Mouse (Mus musculus): ENCODE measurements around the gene Plekha7. TPM values are rescaled to one million over a fixed set of nuclear protein-coding genes. Genes with fewer than 3 reads are reported as not detected.

Plekha7 gene
- polyA plus RNA-seq, 1 experiment from 2014 or later: 8.8 TPM

- Histone ChIP-seq H3K9me3 (ENCODE audit: control insufficient read depth, low read length) (no peaks in the 10 kb centered on the region), H3K27me3 (ENCODE audit: control insufficient read depth, insufficient read depth, low read length) (no peaks in the 10 kb centered on the region), H3K36me3 (ENCODE audit: control insufficient read depth, insufficient read depth, low read length) (no peaks in the 10 kb centered on the region), H3K4me3 (ENCODE audit: low read depth, low read length) (no peak overlapping the region), H3K9ac (ENCODE audit: low read depth, low read length) (no peak overlapping the region), H3K4me2 (replicated peaks; ENCODE audit: low read depth, low read length) (no peak overlapping the region), H3K4me1 (replicated peaks; ENCODE audit: control insufficient read depth, insufficient read depth, low read length) (no peaks in the 10 kb centered on the region), H3K27ac (ENCODE audit: low read depth, low read length) (no peak overlapping the region)
- ATAC-seq (ENCODE audit: low FRiP score): no peak
- DNase-seq (ENCODE audit: low spot score): no peak
- WGBS: 91% methylated on average over 12 of the region's 12 CpGs
Observed at GRCm38 (mm10) chr7:116164232-116164631, 143.9 kb downstream of the Plekha7 start.

DNA sequence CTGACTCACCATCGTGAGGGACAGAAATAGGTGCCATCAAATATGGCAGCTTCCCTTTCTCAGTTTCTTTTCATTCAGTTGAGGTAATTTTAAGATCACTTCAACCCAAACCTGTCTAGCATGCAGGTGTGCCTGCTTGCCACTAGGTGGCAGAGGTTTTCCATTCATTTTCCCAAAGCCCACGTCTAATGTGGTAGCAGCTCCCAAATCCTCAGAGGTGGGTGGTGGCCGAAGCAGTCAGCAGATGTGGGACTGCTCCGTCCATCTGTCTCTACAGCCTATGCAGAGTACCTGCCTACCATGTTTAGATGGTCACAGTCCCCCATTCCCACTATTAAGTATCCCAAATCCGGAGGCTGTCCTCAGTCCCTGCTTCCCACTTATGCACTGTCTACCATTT lies 146.6 kb downstream of the Plekha7 start:
- H3K4me2 ChIP-seq (replicated peaks; ENCODE audit: low read depth, low read length): no peak overlapping the region
- DNase-seq (ENCODE audit: low spot score) (peak; percentile 71), ATAC-seq (ENCODE audit: low FRiP score) (peak; percentile 45; the same call in 1 of the 2 replicates)
- H3K4me3 ChIP-seq (ENCODE audit: low read depth, low read length): no peak overlapping the region
- H3K27ac ChIP-seq (ENCODE audit: low read depth, low read length): no peak overlapping the region
- H3K4me1 ChIP-seq (replicated peaks; ENCODE audit: control insufficient read depth, insufficient read depth, low read length): no peaks in the 10 kb centered on the region
- no peak overlapping the region for H3K9ac ChIP-seq (ENCODE audit: low read depth, low read length)
- H3K9me3 ChIP-seq (ENCODE audit: control insufficient read depth, low read length): no peaks in the 10 kb centered on the region
- 30% methylated on average over 5 of the region's 5 CpGs for WGBS
- H3K27me3 ChIP-seq (ENCODE audit: control insufficient read depth, insufficient read depth, low read length): no peaks in the 10 kb centered on the region
- H3K36me3 ChIP-seq (ENCODE audit: control insufficient read depth, insufficient read depth, low read length): no peaks in the 10 kb centered on the region

DNA sequence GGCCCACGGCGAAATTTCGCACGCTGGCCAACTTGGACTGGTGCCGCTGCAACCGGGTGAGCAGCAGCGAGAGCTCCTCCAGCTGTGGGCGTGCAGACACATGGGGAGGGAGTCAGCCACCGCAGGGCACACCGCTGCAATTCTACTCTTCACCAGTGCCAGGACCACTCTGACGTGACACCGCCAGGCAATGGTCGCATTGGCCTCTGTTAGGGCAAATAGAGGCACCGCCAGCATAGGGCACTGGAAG lies 151.4 kb downstream of the Plekha7 start:
- no peaks in the 10 kb centered on the region for H3K9me3 ChIP-seq (ENCODE audit: control insufficient read depth, low read length)
- ATAC-seq (ENCODE audit: low FRiP score): no peak
- H3K9ac ChIP-seq (ENCODE audit: low read depth, low read length): no peak overlapping the region
- WGBS: 71% methylated on average over 14 of the region's 14 CpGs
- H3K36me3 ChIP-seq (ENCODE audit: control insufficient read depth, insufficient read depth, low read length): no peaks in the 10 kb centered on the region
- no peak for DNase-seq (ENCODE audit: low spot score)
- H3K4me3 ChIP-seq (ENCODE audit: low read depth, low read length): no peak overlapping the region
- no peak overlapping the region for H3K4me2 ChIP-seq (replicated peaks; ENCODE audit: low read depth, low read length)
- H3K27ac ChIP-seq (ENCODE audit: low read depth, low read length): no peak overlapping the region
- no peaks in the 10 kb centered on the region for H3K27me3 ChIP-seq (ENCODE audit: control insufficient read depth, insufficient read depth, low read length)
- no peaks in the 10 kb centered on the region for H3K4me1 ChIP-seq (replicated peaks; ENCODE audit: control insufficient read depth, insufficient read depth, low read length)

DNA sequence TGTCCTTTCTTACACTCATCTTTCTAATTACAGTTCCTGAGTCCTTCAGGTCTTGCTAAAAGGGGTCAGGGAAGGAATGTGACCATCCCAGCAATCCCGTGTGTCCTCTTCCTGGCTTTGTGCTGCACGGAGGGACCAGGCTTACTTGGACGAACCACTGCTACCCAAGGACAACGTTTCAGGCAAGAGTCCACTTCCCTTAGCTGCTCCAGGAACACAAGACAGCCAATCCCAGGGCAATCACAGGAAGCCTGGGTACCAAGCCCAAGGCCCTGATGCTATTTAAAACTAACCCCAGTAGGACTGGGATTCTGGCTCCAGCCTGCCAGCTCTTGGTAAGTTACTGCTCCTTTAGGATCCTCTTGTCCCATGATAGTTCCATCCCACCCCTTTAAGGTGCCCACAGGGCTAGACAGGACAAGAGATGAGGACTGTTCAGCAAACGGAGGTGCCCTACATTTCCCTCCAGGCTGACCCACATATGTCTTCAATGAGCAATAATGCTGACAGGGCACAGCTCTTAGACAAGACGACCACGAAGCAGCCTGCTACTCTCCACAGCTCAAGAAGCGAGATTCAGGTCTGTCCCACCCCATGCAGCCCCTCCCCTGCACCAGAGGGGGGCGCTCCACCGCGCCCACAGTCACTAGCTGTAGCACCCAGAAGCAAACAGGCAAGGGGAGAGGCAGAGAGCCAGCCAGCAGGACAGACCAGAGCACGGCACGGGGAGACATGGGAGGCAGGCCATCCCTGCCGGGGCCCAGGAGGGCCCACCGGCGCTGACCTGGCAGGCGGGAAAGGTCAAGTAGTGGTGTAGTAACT lies 151.9 kb downstream of the Plekha7 start:
- H3K4me1 ChIP-seq (replicated peaks; ENCODE audit: control insufficient read depth, insufficient read depth, low read length): no peaks in the 10 kb centered on the region
- no peaks in the 10 kb centered on the region for H3K36me3 ChIP-seq (ENCODE audit: control insufficient read depth, insufficient read depth, low read length)
- no peaks in the 10 kb centered on the region for H3K27me3 ChIP-seq (ENCODE audit: control insufficient read depth, insufficient read depth, low read length)
- H3K9me3 ChIP-seq (ENCODE audit: control insufficient read depth, low read length): no peaks in the 10 kb centered on the region
- DNase-seq (ENCODE audit: low spot score) (no peak), ATAC-seq (ENCODE audit: low FRiP score) (no peak)
- WGBS: 64% methylated on average over 17 of the region's 17 CpGs
- no peak overlapping the region for H3K27ac ChIP-seq (ENCODE audit: low read depth, low read length)
- no peak overlapping the region for H3K9ac ChIP-seq (ENCODE audit: low read depth, low read length)
- no peak overlapping the region for H3K4me3 ChIP-seq (ENCODE audit: low read depth, low read length)
- no peak overlapping the region for H3K4me2 ChIP-seq (replicated peaks; ENCODE audit: low read depth, low read length)

- no peak overlapping the region for H3K9ac ChIP-seq (ENCODE audit: low read depth, low read length)
- H3K9me3 ChIP-seq (ENCODE audit: control insufficient read depth, low read length): no peaks in the 10 kb centered on the region
- H3K27me3 ChIP-seq (ENCODE audit: control insufficient read depth, insufficient read depth, low read length): no peaks in the 10 kb centered on the region
- H3K27ac ChIP-seq (ENCODE audit: low read depth, low read length): no peak overlapping the region
- H3K36me3 ChIP-seq (ENCODE audit: control insufficient read depth, insufficient read depth, low read length): no peaks in the 10 kb centered on the region
- no peak overlapping the region for H3K4me3 ChIP-seq (ENCODE audit: low read depth, low read length)
- H3K4me1 ChIP-seq (replicated peaks; ENCODE audit: control insufficient read depth, insufficient read depth, low read length): no peaks in the 10 kb centered on the region
- H3K4me2 ChIP-seq (replicated peaks; ENCODE audit: low read depth, low read length): no peak overlapping the region
- DNase-seq (ENCODE audit: low spot score) (no peak), ATAC-seq (ENCODE audit: low FRiP score) (no peak)
- 88% methylated on average over 2 of the region's 2 CpGs for WGBS
Observed at GRCm38 (mm10) chr7:116153781-116154368, 154.3 kb downstream of the Plekha7 start.

DNA sequence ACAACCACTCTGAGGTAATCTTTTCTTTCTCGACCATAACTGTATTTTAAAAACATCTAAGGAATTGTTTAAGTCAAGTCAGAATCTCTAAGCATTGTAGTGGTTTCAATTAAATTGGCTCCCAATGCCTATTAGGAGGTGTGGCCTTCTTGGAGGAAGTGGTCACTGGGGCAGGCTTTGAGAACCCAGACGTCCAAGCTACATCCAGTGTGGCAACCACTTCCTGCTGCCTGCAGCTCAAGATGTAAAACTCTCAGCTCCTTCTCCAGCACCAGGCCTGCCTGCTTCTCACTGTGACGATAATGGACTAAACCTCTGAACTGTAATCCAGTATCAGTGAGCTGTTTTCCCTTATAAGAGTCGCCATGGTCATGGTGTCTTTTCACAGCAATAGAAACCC lies 158.6 kb downstream of the Plekha7 start:
- Histone ChIP-seq H3K4me2 (replicated peaks; ENCODE audit: low read depth, low read length) (no peak overlapping the region), H3K36me3 (ENCODE audit: control insufficient read depth, insufficient read depth, low read length) (no peaks in the 10 kb centered on the region), H3K4me1 (replicated peaks; ENCODE audit: control insufficient read depth, insufficient read depth, low read length) (no peaks in the 10 kb centered on the region), H3K9ac (ENCODE audit: low read depth, low read length) (no peak overlapping the region), H3K4me3 (ENCODE audit: low read depth, low read length) (no peak overlapping the region), H3K9me3 (ENCODE audit: control insufficient read depth, low read length) (no peaks in the 10 kb centered on the region), H3K27ac (ENCODE audit: low read depth, low read length) (no peak overlapping the region), H3K27me3 (ENCODE audit: control insufficient read depth, insufficient read depth, low read length) (no peaks in the 10 kb centered on the region)
- 69% methylated on average over 4 of the region's 4 CpGs for WGBS
- DNase-seq (ENCODE audit: low spot score) (no peak), ATAC-seq (ENCODE audit: low FRiP score) (no peak)

- no peak for DNase-seq (ENCODE audit: low spot score)
- Histone ChIP-seq H3K9me3 (ENCODE audit: control insufficient read depth, low read length) (no peaks in the 10 kb centered on the region), H3K9ac (ENCODE audit: low read depth, low read length) (no peak overlapping the region), H3K27ac (ENCODE audit: low read depth, low read length) (no peak overlapping the region), H3K36me3 (ENCODE audit: control insufficient read depth, insufficient read depth, low read length) (no peaks in the 10 kb centered on the region), H3K4me2 (replicated peaks; ENCODE audit: low read depth, low read length) (no peak overlapping the region), H3K4me1 (replicated peaks; ENCODE audit: control insufficient read depth, insufficient read depth, low read length) (no peaks in the 10 kb centered on the region), H3K27me3 (ENCODE audit: control insufficient read depth, insufficient read depth, low read length) (no peaks in the 10 kb centered on the region), H3K4me3 (ENCODE audit: low read depth, low read length) (no peak overlapping the region)
- ATAC-seq (ENCODE audit: low FRiP score): no peak
- WGBS: 92% methylated on average over 2 of the region's 2 CpGs
Observed at GRCm38 (mm10) chr7:116147114-116147513, 161.1 kb downstream of the Plekha7 start.

DNA sequence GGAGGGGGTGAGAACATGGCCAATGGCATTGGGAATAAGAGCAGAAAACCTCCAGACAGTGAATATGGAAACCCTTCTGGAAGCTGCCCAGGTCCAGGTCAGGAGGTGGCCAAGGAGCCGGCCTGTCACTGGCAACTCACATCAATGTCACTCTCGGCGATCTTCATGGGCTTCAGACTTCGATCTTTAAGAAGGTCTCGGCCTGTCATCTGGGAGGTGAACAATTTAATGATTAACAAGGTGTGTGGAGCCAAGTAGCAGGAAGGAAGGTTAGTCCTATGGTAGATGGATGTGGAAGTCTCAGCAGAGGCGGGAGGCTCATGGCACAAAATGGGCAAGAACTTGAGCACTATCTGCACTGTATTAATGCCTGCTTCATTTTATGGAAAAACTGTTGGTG lies 163.1 kb downstream of the Plekha7 start:
- WGBS: 91% methylated on average over 6 of the region's 6 CpGs
- Histone ChIP-seq H3K4me1 (replicated peaks; ENCODE audit: control insufficient read depth, insufficient read depth, low read length) (no peaks in the 10 kb centered on the region), H3K4me3 (ENCODE audit: low read depth, low read length) (no peak overlapping the region), H3K27me3 (ENCODE audit: control insufficient read depth, insufficient read depth, low read length) (no peaks in the 10 kb centered on the region), H3K9ac (ENCODE audit: low read depth, low read length) (no peak overlapping the region), H3K27ac (ENCODE audit: low read depth, low read length) (no peak overlapping the region), H3K36me3 (ENCODE audit: control insufficient read depth, insufficient read depth, low read length) (no peaks in the 10 kb centered on the region), H3K9me3 (ENCODE audit: control insufficient read depth, low read length) (no peaks in the 10 kb centered on the region), H3K4me2 (replicated peaks; ENCODE audit: low read depth, low read length) (no peak overlapping the region)
- DNase-seq (ENCODE audit: low spot score) (no peak), ATAC-seq (ENCODE audit: low FRiP score) (no peak)

DNA sequence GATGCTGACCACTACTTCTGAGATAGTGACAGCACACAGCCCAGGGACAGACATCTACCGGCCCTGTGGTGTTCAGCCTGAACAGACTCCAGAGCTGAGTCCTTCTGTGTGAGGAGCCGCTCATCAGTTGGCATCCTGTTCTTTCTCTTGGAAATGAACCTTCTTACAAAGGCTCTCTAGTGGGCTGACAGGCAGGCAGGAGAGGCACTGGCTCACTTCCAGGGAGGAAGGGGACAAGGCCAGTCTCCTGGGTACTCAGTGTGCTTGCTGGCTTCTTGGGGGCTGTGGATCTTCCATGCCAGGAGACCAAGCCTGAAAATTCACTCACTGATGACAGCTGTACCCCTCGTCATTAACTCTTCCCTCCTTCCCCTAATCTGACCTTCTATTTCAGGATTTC lies 170.5 kb downstream of the Plekha7 start:
- Histone ChIP-seq H3K4me2 (replicated peaks; ENCODE audit: low read depth, low read length) (no peak overlapping the region), H3K36me3 (ENCODE audit: control insufficient read depth, insufficient read depth, low read length) (no peaks in the 10 kb centered on the region), H3K4me1 (replicated peaks; ENCODE audit: control insufficient read depth, insufficient read depth, low read length) (no peaks in the 10 kb centered on the region), H3K9ac (ENCODE audit: low read depth, low read length) (no peak overlapping the region), H3K27me3 (ENCODE audit: control insufficient read depth, insufficient read depth, low read length) (no peaks in the 10 kb centered on the region), H3K4me3 (ENCODE audit: low read depth, low read length) (no peak overlapping the region), H3K27ac (ENCODE audit: low read depth, low read length) (no peak overlapping the region), H3K9me3 (ENCODE audit: control insufficient read depth, low read length) (no peaks in the 10 kb centered on the region)
- ATAC-seq (ENCODE audit: low FRiP score): no peak
- no peak for DNase-seq (ENCODE audit: low spot score)
- WGBS: 75% methylated on average over 3 of the region's 3 CpGs
